Mouse (Mus musculus): ENCODE measurements around the gene Acot5. TPM values are rescaled to one million over a fixed set of nuclear protein-coding genes. Genes with fewer than 3 reads are reported as not detected.

Gene Acot5
- polyA plus RNA-seq, 1 experiment from 2014 or later: not detected

Other genes starting within 250 kb of the Acot5 start
- 36.0 and 40.7 TPM in 2 replicates for gene Numb, start 147.4 kb upstream of the Acot5 start, polyA plus RNA-seq (2015; fragmentation: Nextera tagmentation; extraction: Ambion mirVana)
- gene Riox1, start 118.7 kb upstream of the Acot5 start, polyA plus RNA-seq (2015; fragmentation: Nextera tagmentation; extraction: Ambion mirVana): 11.2 and 11.7 TPM in 2 replicates
- gene Heatr4, start 84.5 kb upstream of the Acot5 start, polyA plus RNA-seq (2015; fragmentation: Nextera tagmentation; extraction: Ambion mirVana): not detected in 2 replicates
- gene Acot2, start 81.5 kb upstream of the Acot5 start, polyA plus RNA-seq (2015; fragmentation: Nextera tagmentation; extraction: Ambion mirVana): 21.1 and 25.0 TPM in 2 replicates
- gene Acot1, start 59.8 kb upstream of the Acot5 start, polyA plus RNA-seq (2015; fragmentation: Nextera tagmentation; extraction: Ambion mirVana): 33.7 and 38.6 TPM in 2 replicates
- gene Acot4, start 30.9 kb upstream of the Acot5 start, polyA plus RNA-seq (2015; fragmentation: Nextera tagmentation; extraction: Ambion mirVana): 0.23 and 0.63 TPM in 2 replicates
- not detected in 2 replicates for gene Gm49366, start 30.4 kb upstream of the Acot5 start, polyA plus RNA-seq (2015; fragmentation: Nextera tagmentation; extraction: Ambion mirVana)
- 0.17 and 0.20 TPM in 2 replicates for gene Acot3, start 17.2 kb upstream of the Acot5 start, polyA plus RNA-seq (2015; fragmentation: Nextera tagmentation; extraction: Ambion mirVana)
- gene Acot6, start 31.3 kb downstream of the Acot5 start, polyA plus RNA-seq (2015; fragmentation: Nextera tagmentation; extraction: Ambion mirVana): 1.1 and 1.3 TPM in 2 replicates
- gene Dnal1, start 45.0 kb downstream of the Acot5 start, polyA plus RNA-seq (2015; fragmentation: Nextera tagmentation; extraction: Ambion mirVana): 6.1 and 7.8 TPM in 2 replicates
- 1.0 and 1.4 TPM in 2 replicates for gene Pnma1, start 79.2 kb downstream of the Acot5 start, polyA plus RNA-seq (2015; fragmentation: Nextera tagmentation; extraction: Ambion mirVana)
- 8.9 and 9.9 TPM in 2 replicates for gene Elmsan1, start 149.6 kb downstream of the Acot5 start, polyA plus RNA-seq (2015; fragmentation: Nextera tagmentation; extraction: Ambion mirVana)
- 12.1 and 12.7 TPM in 2 replicates for gene Ptgr2, start 215.9 kb downstream of the Acot5 start, polyA plus RNA-seq (2015; fragmentation: Nextera tagmentation; extraction: Ambion mirVana)
- gene Zfp410, start 247.5 kb downstream of the Acot5 start, polyA plus RNA-seq (2015; fragmentation: Nextera tagmentation; extraction: Ambion mirVana): 97.3 and 102 TPM in 2 replicates